In genomic region chrX:136172118-136172551, GRCm38 (mm10) we compare ENCODE assay signal across 1 mouse cellular context.
TF ChIP-seq lines count a peak whose summit lies in the region.

TSS of gene Tceal8 (minus strand) at chrX:136172342.

TF ChIP-seq in MEL, 35 proteins besides CTCF, POLR2A, EP300 and RAD21 (continued from another document):
- TF ChIP-seq TAL1 (IDR thresholded peaks at IDR 0.05; ENCODE audit: low read length) (no peak), NELFE (IDR thresholded peaks at IDR 0.05; ENCODE audit: low read depth, low read length) (peak; percentile 84), POLR2AphosphoS2 (IDR thresholded peaks at IDR 0.05; ENCODE audit: low read length) (peak; percentile 85; the same call in 1 of the 2 replicates), HCFC1 (IDR thresholded peaks at IDR 0.05; ENCODE audit: low read depth, low read length) (peak; percentile 80), JUND (IDR thresholded peaks at IDR 0.05; ENCODE audit: low read depth, low read length) (no peak)
